Mouse (Mus musculus): ENCODE data around the gene Il23a. TPM values are rescaled to one million over a fixed set of nuclear protein-coding genes. Genes with fewer than 3 reads are reported as not detected.
"Not testable (repeated sequence)": the region's sequence is repeated elsewhere in the genome, so short reads cannot be mapped to it uniquely, and the experiment has no call there.

The Il23a gene
- polyA plus RNA-seq, 1 experiment, result 0.42 TPM

DNA sequence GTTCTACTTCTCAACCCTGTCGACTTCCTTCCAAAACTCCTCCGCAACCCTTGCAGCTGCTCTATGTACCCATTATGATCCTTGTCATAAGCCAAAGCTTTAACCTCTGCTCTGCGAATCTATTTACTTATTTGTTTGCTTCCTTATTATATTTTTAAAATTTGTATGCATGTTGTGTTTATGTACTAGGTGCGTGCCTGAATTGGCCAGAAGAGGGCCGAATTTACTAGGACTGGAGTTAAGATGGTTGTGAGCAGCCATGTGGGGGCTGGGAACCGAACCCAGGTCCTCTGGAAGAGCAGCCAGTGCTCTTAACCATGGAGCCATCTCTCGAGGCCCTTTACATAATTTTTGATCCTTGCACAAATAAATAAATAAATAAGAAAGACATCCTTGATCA, 27.7 kb downstream of the Il23a start:
- peak overlapping the region; percentile 84 for H3K4me3 ChIP-seq (ENCODE audit: insufficient read depth, low read length)
- no peaks in the 10 kb centered on the region for H3K4me1 ChIP-seq (ENCODE audit: control insufficient read depth, insufficient read depth, low read length)
- H3K27ac ChIP-seq (ENCODE audit: insufficient read depth, low read length), result peak overlapping the region; percentile 54; the same call in 1 of the 2 replicates
- TF ChIP-seq POLR2A (IDR thresholded peaks at IDR 0.05; ENCODE audit: low read depth, low read length) (no peak), CTCF (IDR thresholded peaks at IDR 0.05; ENCODE audit: borderline replicate concordance, insufficient read depth, low read length) (no peak)

GRCm38 (mm10) chr10:128270287-128270841, 28.2 kb downstream of the Il23a start, which contains the start of gene Stat2:
Stat2 (plus strand) TSS chr10:128270559.
- TF ChIP-seq CTCF (IDR thresholded peaks at IDR 0.05; ENCODE audit: borderline replicate concordance, insufficient read depth, low read length) (no peak), POLR2A (IDR thresholded peaks at IDR 0.05; ENCODE audit: low read depth, low read length) (peak; percentile 94)
- Histone ChIP-seq H3K27ac (ENCODE audit: insufficient read depth, low read length) (peak within 1 kb of the TSS; percentile 54), H3K4me1 (ENCODE audit: control insufficient read depth, insufficient read depth, low read length) (no peaks in the 10 kb centered on the region), H3K4me3 (ENCODE audit: insufficient read depth, low read length) (peak within 1 kb of the TSS; percentile 84)

GRCm38 (mm10) chr10:128269206-128269910, 29.2 kb downstream of the Il23a start:
- Histone ChIP-seq H3K27ac (ENCODE audit: insufficient read depth, low read length) (peak overlapping the region; percentile 51), H3K4me3 (ENCODE audit: insufficient read depth, low read length) (no peak overlapping the region)

GRCm38 (mm10) chr10:128268371-128268770, 30.2 kb downstream of the Il23a start, which contains the start of gene Apof:
Apof (plus strand) TSS chr10:128268671.
- Histone ChIP-seq H3K27ac (ENCODE audit: insufficient read depth, low read length) (0 out of 2 replicates have a peak within 1 kb of the TSS, but pooled peaks have one; percentile 51), H3K4me3 (ENCODE audit: insufficient read depth, low read length) (no peak within 1 kb of the TSS), H3K4me1 (ENCODE audit: control insufficient read depth, insufficient read depth, low read length) (no peaks in the 10 kb centered on the region)
- TF ChIP-seq CTCF (IDR thresholded peaks at IDR 0.05; ENCODE audit: borderline replicate concordance, insufficient read depth, low read length), result no peak
- TF ChIP-seq POLR2A (IDR thresholded peaks at IDR 0.05; ENCODE audit: low read depth, low read length), result no peak

More at GRCm38 (mm10) chr10:128269206-128269910, 29.2 kb downstream of the Il23a start:
- H3K4me1 ChIP-seq (ENCODE audit: control insufficient read depth, insufficient read depth, low read length), result no peaks in the 10 kb centered on the region
- no peak for TF ChIP-seq POLR2A (IDR thresholded peaks at IDR 0.05; ENCODE audit: low read depth, low read length)

GRCm38 (mm10) chr10:128263393-128264310, 34.9 kb downstream of the Il23a start:
- H3K27ac ChIP-seq (ENCODE audit: insufficient read depth, low read length), result no peak overlapping the region
- no peaks in the 10 kb centered on the region for H3K4me1 ChIP-seq (ENCODE audit: control insufficient read depth, insufficient read depth, low read length)
- TF ChIP-seq CTCF (IDR thresholded peaks at IDR 0.05; ENCODE audit: borderline replicate concordance, insufficient read depth, low read length) (no peak), POLR2A (IDR thresholded peaks at IDR 0.05; ENCODE audit: low read depth, low read length) (no peak)
- no peak overlapping the region for H3K4me3 ChIP-seq (ENCODE audit: insufficient read depth, low read length)

GRCm38 (mm10) chr10:128262300-128262699, 36.3 kb downstream of the Il23a start:
- Histone ChIP-seq H3K4me1 (ENCODE audit: control insufficient read depth, insufficient read depth, low read length) (no peaks in the 10 kb centered on the region), H3K4me3 (ENCODE audit: insufficient read depth, low read length) (no peak overlapping the region), H3K27ac (ENCODE audit: insufficient read depth, low read length) (no peak overlapping the region)
- no peak for TF ChIP-seq POLR2A (IDR thresholded peaks at IDR 0.05; ENCODE audit: low read depth, low read length)
- TF ChIP-seq CTCF (IDR thresholded peaks at IDR 0.05; ENCODE audit: borderline replicate concordance, insufficient read depth, low read length), result no peak

DNA sequence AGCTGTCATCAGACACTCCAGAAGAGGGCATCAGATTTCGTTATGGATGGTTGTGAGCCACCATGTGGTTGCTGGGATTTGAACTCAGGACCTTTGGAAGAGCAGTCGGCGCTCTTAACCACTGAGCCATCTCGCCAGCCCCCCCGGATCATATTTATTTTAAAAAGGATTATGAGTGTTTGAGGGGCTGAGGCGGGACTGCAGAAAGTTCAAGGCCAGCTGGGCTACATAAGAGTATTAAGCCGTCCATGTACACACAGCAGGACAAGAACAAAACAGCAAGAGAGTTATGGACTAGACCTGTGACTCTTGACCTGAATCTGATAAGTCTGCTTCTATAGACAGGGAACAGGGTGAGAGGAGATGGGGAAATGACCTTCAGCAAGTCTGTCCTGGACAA, 38.2 kb downstream of the Il23a start:
- not testable (repeated sequence) for H3K4me3 ChIP-seq (ENCODE audit: insufficient read depth, low read length); H3K27ac ChIP-seq (ENCODE audit: insufficient read depth, low read length); H3K4me1 ChIP-seq (ENCODE audit: control insufficient read depth, insufficient read depth, low read length)

GRCm38 (mm10) chr10:128259946-128260345, 38.6 kb downstream of the Il23a start:
- no peaks in the 10 kb centered on the region for H3K4me1 ChIP-seq (ENCODE audit: control insufficient read depth, insufficient read depth, low read length)
- TF ChIP-seq CTCF (IDR thresholded peaks at IDR 0.05; ENCODE audit: borderline replicate concordance, insufficient read depth, low read length), result no peak
- H3K4me3 ChIP-seq (ENCODE audit: insufficient read depth, low read length), result no peak overlapping the region
- no peak overlapping the region for H3K27ac ChIP-seq (ENCODE audit: insufficient read depth, low read length)

DNA sequence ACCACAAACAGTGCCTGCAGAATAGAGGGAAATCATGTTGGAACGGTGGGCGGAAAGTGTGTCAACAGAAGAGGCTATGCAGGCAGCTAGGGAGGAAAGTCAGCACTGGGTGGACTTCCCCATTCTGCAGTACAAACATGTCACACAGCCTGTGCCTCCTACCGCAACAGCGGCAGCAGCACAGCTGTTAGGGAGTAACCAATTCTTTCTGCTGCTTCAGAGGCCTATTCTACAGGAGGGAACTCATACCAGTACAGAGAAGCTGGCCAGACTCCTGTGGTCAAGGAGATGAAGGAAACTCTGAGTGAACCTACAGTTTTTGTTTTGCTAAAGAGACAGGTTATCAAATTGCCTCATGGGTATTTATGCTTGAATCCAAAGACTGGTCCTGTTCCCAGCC, 39.6 kb downstream of the Il23a start:
- peaks cover under 1% of the 10 kb centered on the region; the same call in 1 of the 2 replicates for H3K4me1 ChIP-seq (ENCODE audit: control insufficient read depth, insufficient read depth, low read length)
- TF ChIP-seq POLR2A (IDR thresholded peaks at IDR 0.05; ENCODE audit: low read depth, low read length) (no peak), CTCF (IDR thresholded peaks at IDR 0.05; ENCODE audit: borderline replicate concordance, insufficient read depth, low read length) (no peak)
- H3K27ac ChIP-seq (ENCODE audit: insufficient read depth, low read length), result no peak overlapping the region
- H3K4me3 ChIP-seq (ENCODE audit: insufficient read depth, low read length), result no peak overlapping the region
